Mouse (Mus musculus) hindbrain, embryonic 11.5 days (tissue): ENCODE results near the gene Tmem51. TPM values are rescaled to one million over a fixed set of nuclear protein-coding genes. Genes with fewer than 3 reads are reported as not detected.

Source experiments
- ATAC-seq: fragments of 200-750 bp; cut with Nextera tagmentation; 2 replicates; pipeline ENCODE4 v1.8.0; 2017; ENCODE audit warnings: mild to moderate bottlenecking, moderate TSS enrichment, moderate library complexity; ENCODE audit not compliant: low FRiP score
- DNase-seq: peaks from one replicate; pipeline ENCODE4 v3.0.0-alpha.2; 2015; ENCODE audit warnings: low spot score
- H3K27ac ChIP-seq: fragments of 300-500 bp; sonication (generic); 2 replicates; pipeline ENCODE4 v1.5.1; 2014; ENCODE audit warnings: mild to moderate bottlenecking, low read depth, low read length
- H3K27me3 ChIP-seq: fragments of 300-500 bp; sonication (generic); 2 replicates; pipeline ENCODE4 v1.6.1; 2014; ENCODE audit warnings: mild to moderate bottlenecking, low read length, moderate library complexity, mixed read lengths; ENCODE audit not compliant: control insufficient read depth, insufficient read depth
- H3K36me3 ChIP-seq: fragments of 300-500 bp; sonication (generic); 2 replicates; pipeline ENCODE4 v1.6.1; 2014; ENCODE audit warnings: mild to moderate bottlenecking, low read length, moderate library complexity, mixed read lengths; ENCODE audit not compliant: control insufficient read depth, insufficient read depth
- H3K4me1 ChIP-seq: fragments of 300-500 bp; sonication (generic); replicated peaks from 2 replicates; pipeline ENCODE4 v1.6.1; 2014; ENCODE audit warnings: low read length, mixed read lengths; ENCODE audit not compliant: control insufficient read depth, insufficient read depth
- H3K4me2 ChIP-seq: fragments of 300-500 bp; sonication (generic); replicated peaks from 2 replicates; pipeline ENCODE4 v1.6.1; 2014; ENCODE audit warnings: mild to moderate bottlenecking, low read depth, low read length
- H3K4me3 ChIP-seq: fragments of 300-500 bp; sonication (generic); 2 replicates; pipeline ENCODE4 v1.5.1; 2014; ENCODE audit warnings: low read depth, low read length
- H3K9ac ChIP-seq: fragments of 300-500 bp; sonication (generic); 2 replicates; pipeline ENCODE4 v1.6.1; 2014; ENCODE audit warnings: low read depth, low read length
- H3K9me3 ChIP-seq: fragments of 300-500 bp; sonication (generic); 2 replicates; pipeline ENCODE4 v1.6.1; 2016; ENCODE audit warnings: low read length; ENCODE audit not compliant: control insufficient read depth
- WGBS: fragments of 180-500 bp; shearing (Covaris S2); extraction: QIAGEN DNeasy Blood & Tissue Kit; methylation state at CpG from one replicate; pipeline ENCODE4 v1.1.7; 2014; 5-methylcytosine and 5-hydroxymethylcytosine counted together
- polyA plus RNA-seq: library from polyadenylated mRNA; unstranded; fragments of >200 nt; fragmentation: Nextera tagmentation; extraction: Ambion mirVana; gene quantifications from 2 replicates; pipeline ENCODE4 v1.2.1, GENCODE M21; 2014

Tmem51 gene
- polyA plus RNA-seq, 1 experiment from 2014 or later = 8.1 TPM

DNA sequence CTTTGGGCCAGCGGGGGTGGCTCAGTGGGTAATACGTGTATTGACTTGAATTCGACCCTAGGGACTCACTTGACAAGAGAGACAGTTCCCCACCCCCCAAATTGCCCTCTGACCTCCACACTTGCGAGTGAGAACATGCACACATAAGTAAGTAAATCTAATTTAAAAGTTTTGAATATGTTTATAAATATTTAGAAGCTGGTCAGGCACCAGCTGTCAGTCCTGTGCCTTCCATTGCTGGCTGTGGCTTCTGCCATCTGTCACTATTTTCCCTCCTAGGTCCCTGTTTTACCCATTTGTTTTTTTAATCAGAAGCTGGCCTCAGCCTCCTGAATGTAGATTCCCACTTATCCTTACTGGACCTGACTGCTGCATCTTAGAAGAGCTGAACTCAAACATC is 4.3 kb upstream of the Tmem51 start:
- H3K27ac ChIP-seq = no peak overlapping the region
- H3K36me3 ChIP-seq = no peaks in the 10 kb centered on the region
- 26% methylated on average over 4 of the region's 4 CpGs for WGBS
- no peak overlapping the region for H3K9ac ChIP-seq
- no peaks in the 10 kb centered on the region for H3K9me3 ChIP-seq
- ATAC-seq (peak; percentile 30; the same call in 1 of the 2 replicates), DNase-seq (peak; percentile 54)
- no peak overlapping the region for H3K4me2 ChIP-seq
- peaks cover 18% of the 10 kb centered on the region for H3K27me3 ChIP-seq
- H3K4me3 ChIP-seq = no peak overlapping the region
- peaks cover 7% of the 10 kb centered on the region for H3K4me1 ChIP-seq

DNA sequence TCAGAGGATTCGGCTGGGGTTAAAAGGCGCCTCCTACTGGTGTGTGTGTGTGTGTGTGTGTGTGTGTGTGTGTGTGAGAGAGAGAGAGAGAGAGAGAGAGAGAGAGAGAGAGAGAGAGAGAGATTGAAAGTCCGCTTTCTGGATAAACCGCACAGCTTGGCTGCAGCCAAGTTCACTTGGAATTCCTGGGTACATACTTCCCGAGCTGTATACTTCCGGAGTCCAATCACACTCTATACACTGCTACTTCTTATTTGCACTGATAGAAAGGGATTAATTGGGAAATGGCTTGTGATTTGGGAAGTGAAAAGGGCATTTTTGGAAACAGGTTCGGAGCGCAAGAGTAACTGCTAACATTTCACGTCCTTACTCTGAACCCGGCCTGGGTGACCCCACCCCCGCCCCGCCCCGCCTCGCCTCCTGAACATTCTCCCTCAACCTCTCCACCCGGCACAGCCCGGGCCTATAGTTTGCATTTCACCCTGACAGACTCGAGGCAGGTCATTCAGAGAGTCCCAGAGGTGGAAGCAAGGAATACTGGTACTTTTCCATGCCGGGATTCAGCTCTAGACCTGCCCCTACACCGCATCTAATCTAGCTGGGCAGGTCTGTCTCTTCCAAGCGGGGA is 946 bp upstream of the Tmem51 start:
- Histone ChIP-seq H3K9ac (no peak overlapping the region), H3K36me3 (no peaks in the 10 kb centered on the region), H3K4me3 (peak overlapping the region; percentile 57), H3K4me1 (peaks cover 7% of the 10 kb centered on the region), H3K4me2 (peak overlapping the region; percentile 99), H3K27me3 (peaks cover 20% of the 10 kb centered on the region), H3K27ac (no peak overlapping the region), H3K9me3 (no peaks in the 10 kb centered on the region)
- WGBS = 4% methylated on average over 20 of the region's 20 CpGs
- no peak for ATAC-seq
- DNase-seq = no peak

DNA sequence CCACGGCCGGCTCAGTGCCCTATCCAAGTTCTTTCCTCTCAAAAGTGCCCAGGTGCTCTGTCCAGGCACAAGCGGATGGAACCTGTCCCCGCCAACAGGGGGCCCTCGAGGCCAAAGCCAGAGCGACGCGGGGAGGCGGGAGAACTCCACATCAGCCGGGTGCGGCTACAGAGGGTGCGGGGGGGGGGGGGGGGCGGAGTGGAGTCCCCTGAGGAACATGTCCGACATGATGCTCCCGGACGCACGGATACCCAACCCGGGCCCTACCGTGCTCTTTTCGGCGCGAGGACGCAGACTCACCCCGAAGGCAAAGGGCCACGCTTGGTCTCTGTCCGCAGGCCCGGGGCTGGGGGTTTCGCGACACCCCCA is 358 bp downstream of the Tmem51 start:
- peak overlapping the region; percentile 99 for H3K4me2 ChIP-seq
- no peaks in the 10 kb centered on the region for H3K9me3 ChIP-seq
- peak; percentile 72 for ATAC-seq
- peak overlapping the region; percentile 57 for H3K4me3 ChIP-seq
- H3K9ac ChIP-seq = peak overlapping the region; percentile 64
- H3K27ac ChIP-seq = no peak overlapping the region
- peak; percentile 79 for DNase-seq
- peaks cover 20% of the 10 kb centered on the region for H3K27me3 ChIP-seq
- no peaks in the 10 kb centered on the region for H3K36me3 ChIP-seq
- WGBS = 1% methylated on average over 27 of the region's 29 CpGs
- peaks cover 7% of the 10 kb centered on the region for H3K4me1 ChIP-seq

DNA sequence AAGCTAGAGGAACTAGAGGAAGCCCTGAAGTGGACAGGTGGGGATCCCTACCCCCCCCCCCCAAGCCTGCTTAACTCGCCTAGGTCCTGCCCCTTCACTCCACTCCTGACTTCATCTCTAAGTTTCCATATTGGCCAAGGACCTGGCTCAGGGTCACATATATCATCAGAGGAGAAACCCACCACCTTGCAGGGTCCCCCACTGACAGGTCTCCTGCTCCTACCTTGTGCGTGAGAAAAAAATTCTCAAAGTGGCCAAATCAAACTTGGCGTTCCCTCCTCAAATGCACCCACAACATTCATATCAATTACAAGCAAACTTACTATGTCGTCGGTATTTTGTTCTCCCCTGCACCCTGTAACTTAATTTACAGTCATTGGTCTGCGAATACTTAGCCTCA is 911 bp downstream of the Tmem51 start:
- Histone ChIP-seq H3K36me3 (no peaks in the 10 kb centered on the region), H3K4me2 (no peak overlapping the region; the same call in 1 of the 2 replicates), H3K4me3 (no peak overlapping the region), H3K9me3 (no peaks in the 10 kb centered on the region), H3K27ac (no peak overlapping the region), H3K4me1 (peaks cover 7% of the 10 kb centered on the region), H3K27me3 (peaks cover 20% of the 10 kb centered on the region), H3K9ac (0 out of 2 replicates have a peak overlapping the region, but pooled peaks have one; percentile 64)
- no peak for DNase-seq
- no peak for ATAC-seq
- 40% methylated on average over 6 of the region's 6 CpGs for WGBS

DNA sequence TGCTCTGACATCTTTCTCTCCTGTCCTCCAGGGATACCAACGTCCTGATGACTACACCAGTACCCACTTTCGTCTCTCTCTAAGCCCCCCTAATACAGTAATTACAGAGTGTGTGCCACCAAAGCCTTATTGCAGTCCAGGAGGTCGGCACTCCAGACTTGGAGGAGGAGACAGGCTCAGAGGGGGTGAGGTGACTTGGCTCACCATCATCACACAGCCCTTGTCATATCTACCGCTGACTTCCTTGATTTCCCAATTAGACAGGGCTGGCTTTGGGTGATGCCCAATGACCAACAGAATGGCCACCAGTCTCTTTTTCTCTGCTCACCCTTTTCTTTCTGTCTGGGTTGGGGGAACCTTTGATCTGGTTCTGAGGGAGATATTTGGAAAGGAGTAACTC is 1.4 kb downstream of the Tmem51 start:
- H3K4me1 ChIP-seq = peaks cover 7% of the 10 kb centered on the region
- no peak overlapping the region for H3K4me3 ChIP-seq
- no peak overlapping the region for H3K27ac ChIP-seq
- H3K4me2 ChIP-seq = no peak overlapping the region
- ATAC-seq (no peak), DNase-seq (no peak)
- H3K9ac ChIP-seq = no peak overlapping the region
- no peaks in the 10 kb centered on the region for H3K36me3 ChIP-seq
- WGBS = 69% methylated on average over 4 of the region's 4 CpGs
- no peaks in the 10 kb centered on the region for H3K9me3 ChIP-seq
- H3K27me3 ChIP-seq = peaks cover 20% of the 10 kb centered on the region

DNA sequence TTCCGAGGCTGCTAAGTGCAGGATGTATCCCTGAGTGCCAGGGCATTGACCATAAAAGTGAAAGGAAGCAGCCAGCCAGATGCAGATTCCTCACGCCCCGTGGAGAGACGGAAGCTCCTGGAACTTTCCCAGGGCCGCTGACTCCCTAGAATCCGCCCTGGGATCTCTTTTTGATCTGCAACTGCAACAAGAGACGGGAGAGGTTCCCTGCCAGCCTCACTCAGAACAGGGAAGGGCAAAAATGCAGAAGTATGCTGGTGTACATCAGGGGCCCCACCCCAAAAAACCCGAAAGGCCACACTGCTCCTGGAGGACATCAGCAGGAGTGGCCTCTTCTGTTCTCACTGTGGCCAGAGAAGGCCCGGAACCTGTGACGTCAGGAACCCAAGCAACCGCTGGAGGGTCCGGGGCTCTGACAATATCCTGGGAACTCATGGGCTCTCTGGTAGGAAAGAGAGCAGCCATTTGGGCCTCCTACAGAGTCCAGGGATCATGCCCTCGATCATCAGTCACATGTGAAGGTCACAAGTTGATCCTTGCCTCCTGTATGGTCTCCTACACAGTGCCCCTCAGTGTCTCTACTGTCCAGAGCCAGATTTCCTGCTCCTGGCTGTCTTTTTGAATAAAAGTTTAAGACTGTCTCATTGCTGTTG is 2.3 kb downstream of the Tmem51 start:
- no peaks in the 10 kb centered on the region for H3K36me3 ChIP-seq
- WGBS = 51% methylated on average over 13 of the region's 13 CpGs
- DNase-seq (no peak), ATAC-seq (no peak)
- H3K4me3 ChIP-seq = no peak overlapping the region
- H3K9me3 ChIP-seq = no peaks in the 10 kb centered on the region
- no peak overlapping the region for H3K27ac ChIP-seq
- H3K4me1 ChIP-seq = peaks cover 7% of the 10 kb centered on the region
- H3K4me2 ChIP-seq = no peak overlapping the region
- H3K27me3 ChIP-seq = peaks cover 22% of the 10 kb centered on the region
- no peak overlapping the region for H3K9ac ChIP-seq

DNA sequence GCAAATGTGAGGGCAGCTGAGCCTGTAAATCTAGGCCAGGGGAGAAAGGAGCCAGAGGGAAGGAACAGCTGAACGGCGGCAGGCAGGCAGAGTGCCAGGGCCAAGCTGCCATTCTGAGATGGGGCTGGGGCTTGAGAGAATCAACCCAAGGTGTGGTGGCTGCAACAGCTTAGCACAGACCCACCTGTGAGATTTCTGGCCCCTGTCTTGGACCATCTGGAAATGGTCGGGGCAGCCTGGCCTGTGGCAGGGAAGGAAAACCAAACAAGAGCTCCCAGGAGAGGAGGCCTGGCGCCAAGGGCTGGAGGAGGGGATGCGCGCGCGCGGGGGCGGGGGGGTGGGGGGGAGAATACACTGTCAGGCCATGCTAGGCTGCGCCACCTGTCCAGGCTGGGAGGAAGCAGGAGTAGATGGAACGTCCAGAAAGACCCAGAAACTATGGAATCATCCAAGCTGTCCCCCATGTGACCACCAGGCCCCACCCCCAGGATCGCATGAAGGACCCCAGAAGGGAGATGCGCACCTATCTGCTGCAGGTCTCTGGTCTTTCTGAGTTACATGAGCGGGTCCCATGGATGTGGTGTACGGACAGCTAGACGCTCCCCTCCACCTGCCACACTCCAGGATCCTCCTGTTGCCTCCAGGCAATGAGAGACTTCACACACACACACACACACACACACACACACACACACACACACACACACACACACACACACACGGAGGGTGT is 3.0 kb downstream of the Tmem51 start:
- DNase-seq (no peak), ATAC-seq (no peak)
- 52% methylated on average over 17 of the region's 18 CpGs for WGBS
- H3K27me3 ChIP-seq = peaks cover 22% of the 10 kb centered on the region
- no peaks in the 10 kb centered on the region for H3K9me3 ChIP-seq
- no peak overlapping the region for H3K9ac ChIP-seq
- no peak overlapping the region for H3K4me3 ChIP-seq
- H3K4me2 ChIP-seq = no peak overlapping the region
- H3K36me3 ChIP-seq = no peaks in the 10 kb centered on the region
- peaks cover 7% of the 10 kb centered on the region for H3K4me1 ChIP-seq
- H3K27ac ChIP-seq = no peak overlapping the region

DNA sequence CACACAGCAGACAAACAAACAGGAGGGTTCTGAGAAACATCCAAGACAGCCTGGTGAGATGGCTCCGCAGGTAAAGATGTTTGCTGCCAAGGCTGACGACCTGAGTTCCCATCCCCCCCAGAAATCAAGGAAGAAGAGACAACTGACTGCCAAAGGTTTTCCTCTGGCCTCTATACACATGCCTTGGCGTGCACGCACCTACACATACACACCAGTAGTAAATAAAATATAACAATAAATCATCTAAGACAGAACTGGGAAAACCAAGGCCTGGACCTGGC is 3.7 kb downstream of the Tmem51 start:
- 82% methylated on average over 4 of the region's 4 CpGs for WGBS
- no peaks in the 10 kb centered on the region for H3K36me3 ChIP-seq
- H3K4me3 ChIP-seq = no peak overlapping the region
- no peak overlapping the region for H3K9ac ChIP-seq
- H3K27ac ChIP-seq = no peak overlapping the region
- peaks cover 23% of the 10 kb centered on the region for H3K27me3 ChIP-seq
- no peak overlapping the region for H3K4me2 ChIP-seq
- peaks cover 7% of the 10 kb centered on the region for H3K4me1 ChIP-seq
- ATAC-seq (no peak), DNase-seq (no peak)
- no peaks in the 10 kb centered on the region for H3K9me3 ChIP-seq
